Mouse (Mus musculus) testis, adult 2 months (tissue): ENCODE results near the gene Mrpl27. TPM values are rescaled to one million over a fixed set of nuclear protein-coding genes. Genes with fewer than 3 reads are reported as not detected.
"Not testable (repeated sequence)": the region's sequence is repeated elsewhere in the genome, so short reads cannot be mapped to it uniquely, and the experiment has no call there.

Experiments used
- H3K27ac ChIP-seq: fragments of 200-500 bp; 2 replicates; pipeline ENCODE4 v1.5.1; 2012; ENCODE audit warnings: low read depth, low read length; ENCODE audit not compliant: control insufficient read depth, insufficient read depth
- H3K27me3 ChIP-seq: fragments of 200-500 bp; 2 replicates; pipeline ENCODE4 v1.6.1; 2012; ENCODE audit warnings: mild to moderate bottlenecking, low read length, moderate library complexity; ENCODE audit not compliant: control insufficient read depth, insufficient read depth
- H3K36me3 ChIP-seq: fragments of 200-500 bp; 2 replicates; pipeline ENCODE4 v1.6.1; 2012; ENCODE audit warnings: mild to moderate bottlenecking, low read length; ENCODE audit not compliant: control insufficient read depth, insufficient read depth
- H3K4me1 ChIP-seq: fragments of 200-500 bp; 2 replicates; pipeline ENCODE4 v1.6.1; 2012; ENCODE audit warnings: low read length; ENCODE audit not compliant: control insufficient read depth, insufficient read depth
- H3K4me3 ChIP-seq: fragments of 200-500 bp; 2 replicates; pipeline ENCODE4 v1.5.1; 2012; ENCODE audit warnings: low read depth, mild to moderate bottlenecking, low read length, moderate library complexity, mixed read lengths; ENCODE audit not compliant: control insufficient read depth
- CTCF ChIP-seq: fragments of 200-500 bp; IDR thresholded peaks from 2 replicates; pipeline ENCODE4 v1.5.1; 2012; ENCODE audit warnings: low read depth, mild to moderate bottlenecking, inconsistent platforms, low read length, moderate library complexity; ENCODE audit not compliant: control insufficient read depth, insufficient read depth, insufficient replicate concordance
- POLR2A ChIP-seq: fragments of 200-500 bp; IDR thresholded peaks from 2 replicates; pipeline ENCODE4 v1.6.1; 2012; ENCODE audit warnings: low read depth, mild to moderate bottlenecking, inconsistent platforms, low read length, moderate library complexity; ENCODE audit not compliant: control insufficient read depth
- polyA plus RNA-seq: library from polyadenylated mRNA; depleted of rRNA; stranded (reverse); fragments of >200 nt; gene quantifications from 2 replicates; pipeline ENCODE4 v1.2.3, GENCODE M21; 2012

The Mrpl27 gene
- polyA plus RNA-seq, 1 experiment = 24.0 TPM

DNA sequence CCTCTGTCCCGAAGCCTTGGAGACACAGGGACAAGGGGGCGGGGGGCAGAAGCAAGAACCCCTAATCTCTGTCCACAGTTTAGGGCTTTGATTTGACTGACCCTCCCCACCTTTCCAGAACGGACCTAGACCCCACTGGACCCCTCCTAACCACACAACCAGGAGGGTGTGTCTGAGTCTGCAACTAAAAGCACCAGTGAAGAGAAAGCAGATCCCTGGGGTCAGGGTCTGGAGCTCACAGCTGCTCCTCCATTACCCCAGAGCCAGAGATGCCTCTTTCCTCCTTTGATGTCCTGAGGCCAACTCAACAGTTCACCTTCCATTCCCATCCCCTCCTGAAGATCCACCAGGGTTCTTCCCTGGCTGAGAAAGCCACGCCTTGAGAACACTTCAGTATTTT is 22.7 kb downstream of the Mrpl27 start:
- Histone ChIP-seq H3K4me1 (peaks cover 12% of the 10 kb centered on the region), H3K27ac (no peak overlapping the region), H3K36me3 (no peaks in the 10 kb centered on the region), H3K4me3 (no peak overlapping the region), H3K27me3 (no peaks in the 10 kb centered on the region)
- TF ChIP-seq POLR2A (no peak), CTCF (no peak)

DNA sequence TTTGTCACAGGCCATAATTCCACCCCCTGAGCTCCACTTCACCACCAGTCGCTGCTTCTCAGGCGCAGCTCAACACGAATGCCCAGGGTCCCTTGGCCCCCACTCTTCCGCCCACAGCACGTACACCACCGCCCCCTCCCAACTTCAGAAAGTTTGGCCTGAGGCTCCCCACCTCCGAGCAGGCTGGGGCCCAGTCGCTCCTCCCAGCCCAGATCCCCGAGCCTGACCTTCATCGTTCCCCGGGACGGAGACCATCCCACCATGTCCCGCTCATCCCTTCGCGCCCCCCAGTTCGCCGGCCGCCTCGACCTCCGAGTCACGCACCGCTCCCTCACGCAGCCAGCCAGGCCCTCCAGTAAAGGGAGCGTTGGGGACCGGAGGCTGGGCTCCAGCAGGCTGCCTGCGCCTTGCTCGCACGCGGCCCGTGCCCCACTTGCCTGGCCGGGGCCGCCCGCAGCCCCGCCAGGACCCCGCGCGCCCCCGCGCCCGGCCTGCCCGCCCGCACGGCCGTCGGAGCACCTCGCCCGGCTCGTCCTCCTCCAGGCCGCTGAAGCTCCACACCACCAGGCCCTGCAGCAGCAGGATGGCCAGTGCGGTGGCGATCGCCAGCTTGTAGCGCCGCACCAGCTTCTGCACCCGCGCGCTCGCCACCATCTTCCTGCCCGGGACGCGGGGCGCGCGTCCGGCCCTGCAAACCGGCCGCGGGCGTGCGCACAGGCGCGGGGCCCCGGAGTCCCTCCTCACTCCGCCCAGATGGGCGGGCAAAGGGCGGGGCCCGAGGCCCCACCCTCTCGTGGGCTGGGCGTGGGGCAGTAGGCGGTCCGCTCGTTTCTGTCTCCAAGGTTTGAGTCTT is 23.4 kb downstream of the Mrpl27 start, which contains the start of gene Xylt2:
Gene Xylt2, minus strand, starts transcription at position 762 of the 853 bp plus-strand sequence.
- Histone ChIP-seq H3K27me3 (no peaks in the 10 kb centered on the region), H3K27ac (no peak within 1 kb of the TSS), H3K36me3 (no peaks in the 10 kb centered on the region), H3K4me3 (peak within 1 kb of the TSS; percentile 90), H3K4me1 (peaks cover 12% of the 10 kb centered on the region)
- TF ChIP-seq POLR2A (no peak), CTCF (no peak)

DNA sequence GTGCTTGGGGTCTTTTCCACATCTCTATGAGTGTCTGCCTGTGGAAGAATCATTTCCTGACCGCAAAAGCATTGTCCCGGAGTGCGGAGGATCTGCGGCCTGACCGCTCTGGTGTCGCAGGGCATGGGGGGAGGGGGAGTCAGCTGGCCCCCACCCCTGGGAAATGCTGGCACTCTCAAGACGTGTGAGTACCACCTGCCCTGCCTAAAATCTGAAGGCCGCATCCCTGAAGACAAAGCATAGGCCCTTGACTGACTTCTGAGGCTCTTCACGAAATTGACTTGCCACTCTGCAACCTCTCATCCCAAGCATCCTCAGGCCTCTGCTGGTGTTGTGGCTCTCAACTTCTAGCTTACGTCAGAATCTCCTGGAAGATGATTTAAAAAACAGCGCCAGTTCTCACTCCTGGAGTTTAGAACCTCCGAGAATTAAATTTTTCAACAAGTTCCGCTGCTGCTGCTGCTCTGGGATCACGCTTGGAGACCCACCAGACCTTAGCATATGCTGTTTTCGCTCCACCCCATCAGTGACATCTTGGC is 24.1 kb downstream of the Mrpl27 start:
- H3K4me1 ChIP-seq = peaks cover 12% of the 10 kb centered on the region
- H3K27me3 ChIP-seq = no peaks in the 10 kb centered on the region
- TF ChIP-seq CTCF = no peak
- no peak for TF ChIP-seq POLR2A
- no peak overlapping the region for H3K27ac ChIP-seq
- H3K36me3 ChIP-seq = no peaks in the 10 kb centered on the region
- peak overlapping the region; percentile 90 for H3K4me3 ChIP-seq

DNA sequence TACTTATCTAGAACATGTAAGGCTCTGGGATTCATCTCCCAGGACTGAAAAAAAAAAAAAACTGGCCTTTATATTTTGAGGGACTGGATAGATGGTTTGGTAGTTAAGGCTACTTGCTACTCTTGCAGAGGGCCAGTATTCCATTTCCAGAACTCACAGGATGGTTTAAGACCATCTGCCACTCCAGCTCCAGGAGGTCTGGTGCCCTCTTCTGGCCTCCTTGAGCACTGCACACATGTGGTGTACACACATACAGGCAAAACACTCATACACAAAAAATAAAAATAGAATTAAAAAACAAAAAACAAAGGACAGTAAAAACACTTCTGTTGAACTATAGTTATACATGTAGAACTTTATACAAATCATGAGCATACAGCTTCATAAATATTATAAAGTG is 27.1 kb downstream of the Mrpl27 start:
- Histone ChIP-seq H3K4me1 (peaks cover 12% of the 10 kb centered on the region), H3K36me3 (no peaks in the 10 kb centered on the region), H3K4me3 (no peak overlapping the region), H3K27ac (no peak overlapping the region), H3K27me3 (no peaks in the 10 kb centered on the region)
- no peak for TF ChIP-seq POLR2A
- TF ChIP-seq CTCF = peak; percentile 59; the same call in 1 of the 2 replicates

DNA sequence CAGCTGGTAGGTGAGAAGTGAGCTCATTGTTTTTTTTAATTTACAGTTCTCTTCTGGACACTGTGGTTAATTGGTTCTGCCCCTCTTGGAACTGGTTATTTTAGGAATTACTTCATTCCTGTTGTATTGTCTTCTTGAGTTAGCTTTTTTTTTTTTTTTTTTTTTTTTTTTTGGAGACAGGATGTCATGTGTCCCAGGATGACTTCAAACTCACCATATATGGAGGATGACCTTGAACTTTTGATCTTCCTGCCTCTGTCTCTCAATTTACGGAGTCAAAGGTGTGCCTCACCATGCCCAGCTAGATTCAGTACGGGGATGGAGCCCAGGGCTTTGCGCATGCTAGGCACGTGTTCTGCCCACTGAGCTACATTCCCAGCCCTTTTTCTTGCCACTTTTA is 28.1 kb downstream of the Mrpl27 start:
- H3K36me3 ChIP-seq = no peaks in the 10 kb centered on the region
- no peak overlapping the region for H3K4me3 ChIP-seq
- H3K4me1 ChIP-seq = peaks cover 7% of the 10 kb centered on the region
- H3K27ac ChIP-seq = no peak overlapping the region
- no peak for TF ChIP-seq CTCF
- H3K27me3 ChIP-seq = no peaks in the 10 kb centered on the region

DNA sequence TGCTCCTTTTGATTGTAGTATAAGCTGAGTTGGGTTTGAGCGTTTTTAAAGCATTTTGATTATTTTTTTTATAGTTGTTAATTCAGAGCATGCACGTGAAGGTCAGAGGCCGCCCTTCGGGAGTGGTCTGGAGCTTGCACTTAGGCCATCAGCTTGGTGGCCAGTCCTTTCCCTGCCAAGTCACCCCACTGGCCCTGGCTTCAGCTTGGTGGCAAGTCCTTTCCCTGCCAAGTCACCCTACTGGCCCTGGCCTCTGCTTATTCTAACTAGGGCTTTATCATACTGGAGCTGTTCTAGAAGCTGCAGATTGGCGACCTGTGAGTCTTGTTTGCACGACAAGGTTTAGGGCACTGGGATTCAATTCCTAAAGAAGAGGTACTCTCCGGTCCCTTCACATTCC is 28.9 kb downstream of the Mrpl27 start:
- Histone ChIP-seq H3K36me3 (no peaks in the 10 kb centered on the region), H3K4me3 (no peak overlapping the region), H3K27me3 (no peaks in the 10 kb centered on the region), H3K4me1 (peaks cover 3% of the 10 kb centered on the region), H3K27ac (no peak overlapping the region)
- no peak for TF ChIP-seq CTCF
- no peak for TF ChIP-seq POLR2A

DNA sequence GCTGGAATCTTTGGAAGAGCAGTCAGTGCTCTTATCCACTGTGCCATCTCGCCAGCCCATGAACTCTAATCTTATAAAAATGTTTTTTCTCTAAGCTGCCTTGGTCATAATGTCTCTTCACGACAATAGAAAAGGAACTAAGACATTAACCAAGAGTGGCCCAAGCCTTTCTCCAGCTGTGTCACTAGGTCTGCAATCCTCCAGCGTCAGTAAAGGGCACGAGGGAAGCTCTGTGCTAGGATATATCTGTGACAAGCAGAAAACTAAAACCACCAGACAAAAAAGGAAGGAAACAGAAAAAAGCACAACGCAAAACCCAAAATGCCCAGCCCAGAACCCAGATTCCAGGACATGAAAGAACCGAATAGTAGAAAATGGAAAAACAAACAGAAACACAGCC is 33.6 kb downstream of the Mrpl27 start:
- Histone ChIP-seq H3K27me3 (no peaks in the 10 kb centered on the region), H3K36me3 (no peaks in the 10 kb centered on the region), H3K4me3 (no peak overlapping the region), H3K4me1 (no peaks in the 10 kb centered on the region), H3K27ac (no peak overlapping the region)
- TF ChIP-seq POLR2A = no peak
- TF ChIP-seq CTCF = no peak

DNA sequence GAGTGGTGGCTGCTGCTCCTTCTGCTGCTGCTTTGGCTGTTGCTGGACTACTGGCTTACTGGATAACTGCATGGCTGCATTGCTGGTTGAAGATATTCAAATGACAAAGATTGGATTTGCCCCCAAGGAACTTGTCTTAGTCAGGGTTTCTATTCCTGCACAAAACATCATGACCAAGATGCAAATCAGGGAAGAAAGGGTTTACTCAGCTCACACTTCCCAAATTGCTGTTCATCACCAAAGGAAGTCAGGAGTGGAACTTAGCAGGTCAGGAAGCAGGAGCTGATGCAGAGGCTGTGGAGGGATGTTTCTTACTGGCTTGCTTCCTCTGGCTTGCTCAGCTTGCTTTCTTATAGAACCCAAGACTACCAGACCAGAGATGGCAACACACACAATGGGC is 38.9 kb downstream of the Mrpl27 start:
- H3K4me3 ChIP-seq, H3K36me3 ChIP-seq, H3K27me3 ChIP-seq, H3K27ac ChIP-seq, H3K4me1 ChIP-seq: not testable (repeated sequence)
